Mouse (Mus musculus): Measurements from ENCODE around the gene Fasl. TPM values are rescaled to one million over a fixed set of nuclear protein-coding genes. Genes with fewer than 3 reads are reported as not detected.

Gene Fasl
- polyA plus RNA-seq, 1 experiment from 2014 or later = not detected

GRCm38 (mm10) chr1:161744855-161745254 is 43.4 kb downstream of the Fasl start:
- no peak for DNase-seq (ENCODE audit: low spot score)
- no peaks in the 10 kb centered on the region for H3K36me3 ChIP-seq (ENCODE audit: control insufficient read depth, insufficient read depth, low read length)
- no peaks in the 10 kb centered on the region for H3K9me3 ChIP-seq (ENCODE audit: control insufficient read depth, low read length)
- H3K27me3 ChIP-seq (ENCODE audit: control insufficient read depth, insufficient read depth, low read length) = no peaks in the 10 kb centered on the region
- no peaks in the 10 kb centered on the region for H3K4me1 ChIP-seq (replicated peaks; ENCODE audit: control insufficient read depth, insufficient read depth)
- WGBS = 75% methylated on average over 4 of the region's 4 CpGs
- no peak for ATAC-seq (ENCODE audit: low FRiP score, low TSS enrichment)
- no peak overlapping the region for H3K27ac ChIP-seq (replicated peaks)
- H3K4me2 ChIP-seq (replicated peaks; ENCODE audit: low read depth) = no peak overlapping the region
- H3K4me3 ChIP-seq (ENCODE audit: low read depth, low read length) = no peak overlapping the region
- no peak for TF ChIP-seq CTCF (IDR thresholded peaks at IDR 0.05; ENCODE audit: low read depth)
- TF ChIP-seq EP300 (optimal IDR thresholded peaks at IDR 0.05) = no peak
- no peak overlapping the region for H3K9ac ChIP-seq (ENCODE audit: low read length)

DNA sequence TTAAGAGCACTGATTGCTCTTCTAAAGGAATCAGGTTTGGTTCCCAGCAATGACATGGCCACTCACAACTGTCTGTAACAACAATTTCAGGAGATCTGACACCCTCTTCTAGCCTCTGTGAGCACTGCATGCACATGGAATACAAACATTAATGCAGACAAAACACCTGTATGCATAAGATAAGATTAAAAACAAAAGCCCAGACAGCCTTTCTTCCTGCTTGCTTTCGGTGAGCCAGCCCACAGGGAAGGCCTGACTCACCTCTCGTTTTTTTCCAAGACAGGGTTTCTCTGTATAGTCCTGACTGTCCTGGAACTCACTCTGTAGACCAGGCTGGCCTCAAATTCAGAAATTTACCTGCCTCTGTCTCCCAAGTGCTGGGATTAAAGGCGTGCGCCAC is 44.1 kb downstream of the Fasl start:
- Histone ChIP-seq H3K9me3 (ENCODE audit: control insufficient read depth, low read length) (no peaks in the 10 kb centered on the region), H3K27ac (replicated peaks) (no peak overlapping the region), H3K4me3 (ENCODE audit: low read depth, low read length) (no peak overlapping the region), H3K36me3 (ENCODE audit: control insufficient read depth, insufficient read depth, low read length) (no peaks in the 10 kb centered on the region), H3K4me1 (replicated peaks; ENCODE audit: control insufficient read depth, insufficient read depth) (no peaks in the 10 kb centered on the region), H3K4me2 (replicated peaks; ENCODE audit: low read depth) (no peak overlapping the region), H3K27me3 (ENCODE audit: control insufficient read depth, insufficient read depth, low read length) (no peaks in the 10 kb centered on the region), H3K9ac (ENCODE audit: low read length) (no peak overlapping the region)
- peak; percentile 24 for DNase-seq (ENCODE audit: low spot score)
- no peak for TF ChIP-seq CTCF (IDR thresholded peaks at IDR 0.05; ENCODE audit: low read depth)
- TF ChIP-seq EP300 (optimal IDR thresholded peaks at IDR 0.05) = no peak
- WGBS = 65% methylated on average over 4 of the region's 4 CpGs
- ATAC-seq (ENCODE audit: low FRiP score, low TSS enrichment) = peak; percentile 77

DNA sequence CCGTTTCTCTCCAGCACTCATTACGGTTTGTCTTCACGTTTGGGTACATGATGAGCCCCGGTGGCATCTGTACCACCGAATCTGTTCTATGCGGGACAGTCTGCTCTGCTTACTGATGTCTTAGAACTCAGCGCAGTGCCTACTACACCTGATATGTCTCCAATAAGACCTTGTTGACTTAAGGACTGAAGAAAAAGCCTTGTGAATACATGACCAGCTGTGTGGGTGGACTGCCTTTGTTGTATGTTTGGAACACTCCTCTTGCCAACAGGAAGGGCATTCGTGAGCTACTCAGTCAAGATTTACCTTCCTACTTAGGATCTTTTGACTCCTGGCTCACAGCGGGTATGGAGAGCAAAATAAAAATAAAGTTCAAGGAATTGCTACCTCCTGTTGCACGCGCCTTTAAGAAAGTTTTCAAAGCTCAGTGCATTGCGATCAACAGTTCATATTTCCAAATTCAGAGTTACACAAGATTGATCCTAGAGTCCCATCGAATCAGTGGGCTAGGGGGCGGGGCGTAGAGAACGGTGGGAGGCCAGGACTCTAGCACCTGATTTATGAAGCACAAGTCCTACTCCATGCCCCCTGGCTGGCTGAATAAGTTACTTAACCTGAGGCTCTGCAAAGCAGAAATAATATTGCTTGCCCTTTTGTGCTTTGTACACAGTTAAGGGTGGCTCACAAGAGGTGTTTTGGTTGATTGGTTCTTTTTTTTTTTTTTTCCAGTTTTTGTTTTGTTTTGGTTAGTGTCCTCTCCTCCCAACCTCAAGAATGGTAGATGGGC is 45.6 kb downstream of the Fasl start:
- TF ChIP-seq EP300 (optimal IDR thresholded peaks at IDR 0.05) = no peak
- no peak overlapping the region for H3K4me2 ChIP-seq (replicated peaks; ENCODE audit: low read depth)
- no peak overlapping the region for H3K9ac ChIP-seq (ENCODE audit: low read length)
- DNase-seq (ENCODE audit: low spot score) = peak; percentile 35
- no peaks in the 10 kb centered on the region for H3K36me3 ChIP-seq (ENCODE audit: control insufficient read depth, insufficient read depth, low read length)
- no peak overlapping the region for H3K27ac ChIP-seq (replicated peaks)
- H3K4me1 ChIP-seq (replicated peaks; ENCODE audit: control insufficient read depth, insufficient read depth) = no peaks in the 10 kb centered on the region
- no peak overlapping the region for H3K4me3 ChIP-seq (ENCODE audit: low read depth, low read length)
- peak; percentile 81 for ATAC-seq (ENCODE audit: low FRiP score, low TSS enrichment)
- 63% methylated on average over 16 of the region's 16 CpGs for WGBS
- H3K27me3 ChIP-seq (ENCODE audit: control insufficient read depth, insufficient read depth, low read length) = no peaks in the 10 kb centered on the region
- no peaks in the 10 kb centered on the region for H3K9me3 ChIP-seq (ENCODE audit: control insufficient read depth, low read length)

DNA sequence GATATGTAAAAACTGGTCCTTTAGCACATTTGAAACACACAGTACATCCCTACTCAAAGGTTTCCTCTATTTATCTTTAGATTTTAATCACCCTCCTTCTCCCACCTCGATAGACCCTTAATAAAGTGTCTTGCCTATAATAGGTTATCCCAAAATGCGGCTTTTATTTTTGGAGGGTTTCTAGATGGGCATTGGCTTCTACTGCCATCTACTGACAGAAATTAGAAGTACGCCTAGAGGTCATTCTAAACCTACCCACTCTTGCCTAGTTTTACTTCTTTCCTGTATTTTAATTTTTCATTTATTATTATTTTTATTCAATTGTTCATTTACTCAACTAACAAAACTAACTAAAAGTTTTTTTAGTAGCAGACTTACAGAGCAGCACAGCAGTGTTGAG is 51.4 kb downstream of the Fasl start:
- no peak overlapping the region for H3K4me3 ChIP-seq (ENCODE audit: low read depth, low read length)
- DNase-seq (ENCODE audit: low spot score) = no peak
- H3K27ac ChIP-seq (replicated peaks) = no peak overlapping the region
- no peaks in the 10 kb centered on the region for H3K36me3 ChIP-seq (ENCODE audit: control insufficient read depth, insufficient read depth, low read length)
- 5% methylated on average over 3 of the region's 3 CpGs for WGBS
- no peak overlapping the region for H3K4me2 ChIP-seq (replicated peaks; ENCODE audit: low read depth)
- no peaks in the 10 kb centered on the region for H3K27me3 ChIP-seq (ENCODE audit: control insufficient read depth, insufficient read depth, low read length)
- no peak for ATAC-seq (ENCODE audit: low FRiP score, low TSS enrichment)
- no peak overlapping the region for H3K9ac ChIP-seq (ENCODE audit: low read length)
- H3K4me1 ChIP-seq (replicated peaks; ENCODE audit: control insufficient read depth, insufficient read depth) = no peaks in the 10 kb centered on the region
- H3K9me3 ChIP-seq (ENCODE audit: control insufficient read depth, low read length) = no peaks in the 10 kb centered on the region
- TF ChIP-seq EP300 (optimal IDR thresholded peaks at IDR 0.05) (no peak), CTCF (IDR thresholded peaks at IDR 0.05; ENCODE audit: low read depth) (peak; percentile 80)

DNA sequence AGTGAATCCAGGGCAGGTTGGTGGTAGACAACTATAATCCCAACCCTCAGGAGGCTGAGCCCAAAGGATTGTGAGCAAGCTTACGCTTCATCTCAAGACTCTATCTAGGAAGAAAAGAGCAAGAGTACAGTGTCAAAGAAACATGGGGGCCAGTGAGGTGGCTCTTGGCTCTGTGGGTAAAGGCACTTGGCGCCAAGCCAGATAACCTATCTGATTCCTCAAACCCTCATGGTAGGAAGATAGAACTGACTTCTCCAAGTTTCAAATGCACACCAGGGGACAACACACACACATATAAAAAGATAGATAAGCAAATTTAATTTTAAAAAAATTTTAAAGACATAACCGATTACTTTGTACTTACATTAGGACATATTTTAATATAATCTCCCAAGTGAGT is 52.0 kb downstream of the Fasl start:
- Histone ChIP-seq H3K36me3 (ENCODE audit: control insufficient read depth, insufficient read depth, low read length) (no peaks in the 10 kb centered on the region), H3K27ac (replicated peaks) (no peak overlapping the region), H3K27me3 (ENCODE audit: control insufficient read depth, insufficient read depth, low read length) (no peaks in the 10 kb centered on the region), H3K9me3 (ENCODE audit: control insufficient read depth, low read length) (no peaks in the 10 kb centered on the region), H3K4me2 (replicated peaks; ENCODE audit: low read depth) (no peak overlapping the region), H3K4me1 (replicated peaks; ENCODE audit: control insufficient read depth, insufficient read depth) (no peaks in the 10 kb centered on the region), H3K9ac (ENCODE audit: low read length) (no peak overlapping the region), H3K4me3 (ENCODE audit: low read depth, low read length) (no peak overlapping the region)
- 87% methylated on average over 3 of the region's 3 CpGs for WGBS
- DNase-seq (ENCODE audit: low spot score) (no peak), ATAC-seq (ENCODE audit: low FRiP score, low TSS enrichment) (no peak)
- TF ChIP-seq CTCF (IDR thresholded peaks at IDR 0.05; ENCODE audit: low read depth) = no peak
- TF ChIP-seq EP300 (optimal IDR thresholded peaks at IDR 0.05) = no peak

- Histone ChIP-seq H3K4me3 (ENCODE audit: low read depth, low read length) (no peak overlapping the region), H3K36me3 (ENCODE audit: control insufficient read depth, insufficient read depth, low read length) (no peaks in the 10 kb centered on the region), H3K9ac (ENCODE audit: low read length) (no peak overlapping the region), H3K4me1 (replicated peaks; ENCODE audit: control insufficient read depth, insufficient read depth) (no peaks in the 10 kb centered on the region), H3K27ac (replicated peaks) (no peak overlapping the region), H3K9me3 (ENCODE audit: control insufficient read depth, low read length) (no peaks in the 10 kb centered on the region), H3K4me2 (replicated peaks; ENCODE audit: low read depth) (no peak overlapping the region), H3K27me3 (ENCODE audit: control insufficient read depth, insufficient read depth, low read length) (no peaks in the 10 kb centered on the region)
- TF ChIP-seq EP300 (optimal IDR thresholded peaks at IDR 0.05) (no peak), CTCF (IDR thresholded peaks at IDR 0.05; ENCODE audit: low read depth) (peak; percentile 61)
- WGBS = 58% methylated on average over 11 of the region's 11 CpGs
- ATAC-seq (ENCODE audit: low FRiP score, low TSS enrichment) = no peak
- no peak for DNase-seq (ENCODE audit: low spot score)
Measured at GRCm38 (mm10) chr1:161735465-161736046, 52.7 kb downstream of the Fasl start.
